Mouse (Mus musculus): ENCODE data around the gene Mrpl39. TPM values are rescaled to one million over a fixed set of nuclear protein-coding genes. Genes with fewer than 3 reads are reported as not detected.

Mrpl39 gene
- total RNA-seq, 2 experiments from 2014 or later: 26.7 to 30.2 TPM

GRCm38 (mm10) chr16:84744703-84745490 lies 9.4 kb upstream of the Mrpl39 start:
- DNase-seq (ENCODE audit: low spot score in 2 of 2): no peak

- no peak for DNase-seq (ENCODE audit: low spot score in 2 of 2)
These were observed 1.8 kb upstream of the Mrpl39 start for GRCm38 (mm10) chr16:84737358-84737757.

DNA sequence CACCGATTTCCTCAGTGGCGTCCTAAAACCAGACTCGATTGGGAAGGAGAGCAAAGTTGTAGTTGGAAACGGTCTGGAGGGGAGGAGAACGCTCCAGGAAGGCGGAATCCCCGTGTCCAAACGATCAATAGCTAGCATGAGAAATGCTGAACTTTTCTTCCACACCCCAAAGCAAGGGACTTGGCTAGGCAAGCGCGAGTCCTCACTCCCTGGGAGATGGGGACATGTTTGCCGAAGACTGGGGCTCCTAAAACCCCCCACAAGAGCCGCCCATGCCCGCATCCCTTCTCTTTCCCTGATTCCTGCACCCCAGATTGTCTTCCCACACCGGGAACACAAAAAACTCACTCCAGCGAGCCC lies 756 bp downstream of the Mrpl39 start:
- no peak for DNase-seq (ENCODE audit: low spot score in 2 of 2)

DNA sequence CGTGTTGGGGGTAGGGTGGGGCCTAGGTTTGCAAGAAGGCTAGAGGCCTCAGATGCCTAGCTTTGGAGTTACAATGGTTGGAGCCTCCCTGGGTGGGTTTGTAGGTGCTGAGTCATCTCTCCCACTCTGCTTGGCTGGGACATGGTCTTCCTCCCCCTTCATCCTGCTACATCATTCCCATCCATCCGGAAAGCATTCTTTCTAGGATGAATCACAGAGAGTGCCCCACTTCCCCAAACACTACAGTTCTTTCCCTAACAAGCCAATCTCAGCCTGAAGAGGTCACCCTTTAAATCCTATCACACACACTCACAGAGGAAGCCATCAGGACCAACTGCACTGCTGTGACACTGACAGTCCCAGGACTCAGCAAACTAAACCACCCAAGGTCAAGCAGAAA lies 14.9 kb downstream of the Mrpl39 start:
- no peak for DNase-seq (ENCODE audit: low spot score in 2 of 2)

- DNase-seq (ENCODE audit: low spot score in 2 of 2): no peak
These were observed 17.3 kb downstream of the Mrpl39 start for GRCm38 (mm10) chr16:84718250-84718649.

DNA sequence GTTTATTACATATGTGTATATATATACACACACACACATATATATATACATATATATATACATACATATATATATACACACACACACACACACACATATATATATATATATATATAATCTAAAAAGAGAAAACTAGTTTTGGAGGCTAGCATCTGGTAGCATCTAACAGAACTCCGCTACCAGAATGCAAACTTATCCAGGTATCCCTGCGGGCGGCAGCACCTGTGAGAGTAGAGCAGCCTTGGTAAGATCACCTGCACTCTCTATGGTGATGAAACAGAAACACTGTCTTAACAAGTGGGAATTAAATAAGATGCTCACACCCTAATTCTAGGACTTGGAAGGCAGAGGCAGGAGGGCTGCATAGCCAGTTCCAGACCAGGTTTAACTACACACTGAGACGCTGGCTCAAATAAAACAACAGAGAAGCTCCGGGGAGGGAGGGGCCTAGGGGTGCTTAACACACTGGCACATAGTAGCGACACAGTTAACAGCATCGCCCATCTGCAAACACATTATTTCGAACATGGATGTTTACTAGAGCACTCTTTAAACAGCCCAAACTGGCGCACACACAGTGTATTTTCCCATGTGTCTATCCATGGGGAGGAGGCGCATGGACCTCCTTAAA lies 17.8 kb downstream of the Mrpl39 start:
- DNase-seq (ENCODE audit: low spot score in 2 of 2): no peak

DNA sequence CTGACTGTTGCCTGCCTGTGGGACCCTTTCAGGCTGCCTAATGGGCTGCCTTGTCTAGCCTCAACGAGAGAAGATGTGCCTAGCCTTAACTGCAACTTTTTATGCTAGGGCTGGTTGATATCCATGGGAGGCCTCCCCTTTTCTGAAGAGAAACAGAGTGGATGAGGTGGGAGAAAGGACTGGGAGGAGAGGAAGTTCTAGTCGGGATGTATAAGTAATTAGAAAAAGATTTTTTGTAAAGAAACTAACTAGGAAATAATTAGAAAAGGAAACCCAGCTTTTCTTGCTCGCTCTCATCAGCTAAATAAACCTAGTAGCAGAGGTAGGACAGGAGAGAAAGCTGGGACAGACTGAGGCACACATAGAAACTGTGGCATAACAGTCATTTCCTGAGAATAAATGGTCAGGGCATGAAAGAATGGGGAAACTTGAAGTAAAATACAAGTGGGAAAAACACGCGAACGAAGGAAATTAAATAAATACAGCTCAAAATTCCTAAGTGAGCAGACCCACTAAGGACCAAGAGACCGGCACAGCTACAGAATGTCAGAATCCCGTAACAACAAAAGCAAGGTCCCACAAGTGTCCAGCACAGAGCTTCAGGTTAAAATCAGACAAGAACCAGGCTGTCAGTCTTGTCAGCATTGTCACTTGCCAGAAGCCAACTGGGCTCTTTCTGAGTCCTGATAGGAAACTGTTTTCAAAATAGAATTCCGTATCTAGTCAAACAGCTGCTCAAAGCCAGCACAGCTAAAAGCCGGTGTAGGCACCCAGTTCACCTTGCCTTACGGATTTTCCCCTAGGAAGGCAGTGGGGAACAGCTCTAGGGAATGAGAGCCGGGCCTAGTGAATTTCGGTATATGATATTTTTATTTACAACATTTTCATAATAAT lies 18.6 kb downstream of the Mrpl39 start:
- no peak for DNase-seq (ENCODE audit: low spot score in 2 of 2)

GRCm38 (mm10) chr16:84716197-84716596 lies 19.3 kb downstream of the Mrpl39 start:
- DNase-seq (ENCODE audit: low spot score in 2 of 2): no peak

- DNase-seq (ENCODE audit: low spot score in 2 of 2): no peak
These were observed 20.6 kb downstream of the Mrpl39 start for GRCm38 (mm10) chr16:84714978-84715377.

DNA sequence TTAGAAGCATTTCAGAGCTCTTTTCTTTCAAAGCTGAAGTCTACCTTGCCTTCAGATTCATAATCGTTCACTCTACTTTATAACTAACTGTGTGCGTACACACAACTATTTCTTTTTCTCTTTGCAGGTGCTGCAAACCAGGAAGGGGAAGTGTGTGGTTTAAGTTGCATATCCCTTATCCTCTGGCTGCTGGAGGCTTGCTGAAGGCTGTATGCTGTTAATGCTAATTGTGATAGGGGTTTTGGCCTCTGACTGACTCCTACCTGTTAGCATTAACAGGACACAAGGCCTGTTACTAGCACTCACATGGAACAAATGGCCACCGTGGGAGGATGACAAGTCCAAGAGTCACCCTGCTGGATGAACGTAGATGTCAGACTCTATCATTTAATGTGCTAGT lies 21.6 kb downstream of the Mrpl39 start:
- no peak for DNase-seq (ENCODE audit: low spot score in 2 of 2)

GRCm38 (mm10) chr16:84713156-84713555 lies 22.4 kb downstream of the Mrpl39 start:
- no peak for DNase-seq (ENCODE audit: low spot score in 2 of 2)

- no peak for DNase-seq (ENCODE audit: low spot score in 2 of 2)
These were observed 26.9 kb downstream of the Mrpl39 start for GRCm38 (mm10) chr16:84708649-84709048.

GRCm38 (mm10) chr16:84707802-84708201 lies 27.7 kb downstream of the Mrpl39 start:
- DNase-seq (ENCODE audit: low spot score in 2 of 2): no peak

GRCm38 (mm10) chr16:84706571-84706970 lies 29.0 kb downstream of the Mrpl39 start:
- DNase-seq (ENCODE audit: low spot score in 2 of 2): no peak

GRCm38 (mm10) chr16:84705507-84705906 lies 30.0 kb downstream of the Mrpl39 start:
- DNase-seq (ENCODE audit: low spot score in 2 of 2): no peak

- no peak for DNase-seq (ENCODE audit: low spot score in 2 of 2)
These were observed 30.8 kb downstream of the Mrpl39 start for GRCm38 (mm10) chr16:84704661-84705240.

- DNase-seq (ENCODE audit: low spot score in 2 of 2): no peak
These were observed 31.5 kb downstream of the Mrpl39 start for GRCm38 (mm10) chr16:84703769-84704660.

DNA sequence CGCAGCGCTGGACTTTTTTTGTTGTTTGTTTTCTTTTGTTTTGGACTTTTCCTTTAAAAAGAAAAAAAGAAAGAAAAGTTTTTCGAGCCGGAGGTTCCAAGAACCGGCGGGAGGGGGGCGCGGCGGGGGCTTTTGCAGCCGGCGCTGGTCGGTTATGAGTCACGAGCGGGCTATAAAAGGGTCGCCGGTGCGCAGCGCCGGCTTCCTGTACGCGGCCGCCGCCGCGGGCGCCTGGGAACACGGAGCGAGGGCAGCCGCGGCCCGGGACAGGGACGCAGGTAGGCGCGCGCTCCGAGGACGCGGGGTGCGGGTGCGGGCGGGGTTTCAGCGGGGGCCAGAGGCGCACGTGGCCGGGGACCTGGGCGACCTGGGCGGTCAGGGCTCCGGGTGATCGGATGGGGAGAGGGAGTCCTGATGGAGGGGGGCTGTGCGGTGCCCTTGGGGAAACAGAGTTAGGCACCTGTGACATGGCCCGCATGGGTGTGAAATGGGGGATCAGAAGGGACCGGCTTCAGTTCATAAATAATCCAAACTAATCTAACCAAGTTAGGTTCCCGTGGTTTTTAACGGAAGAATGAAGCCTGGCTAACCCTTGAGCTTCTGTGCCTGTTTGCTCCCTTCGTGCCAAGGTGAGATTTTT lies 32.3 kb downstream of the Mrpl39 start:
- DNase-seq (ENCODE audit: low spot score in 2 of 2): peak; percentile 27 to 50

GRCm38 (mm10) chr16:84702230-84703128 lies 33.1 kb downstream of the Mrpl39 start:
- peak in 1 of 2 experiments; percentile 37 for DNase-seq (ENCODE audit: low spot score in 2 of 2)

Measured in gastrocnemius, postnatal 4 days (tissue).